Mouse (Mus musculus) layer of hippocampus, adult 2 months (tissue): Measurements from ENCODE around the gene Rnf144b. TPM values are rescaled to one million over a fixed set of nuclear protein-coding genes. Genes with fewer than 3 reads are reported as not detected.

Experiments
- DNase-seq, 2 experiments: peaks; one replicate each; pipeline ENCODE4 v3.0.0; 2022; ENCODE audit warnings: low spot score in 2 of 2
- H3K27ac ChIP-seq: fragments of 200-600 bp; 2 replicates; pipeline ENCODE4 v1.8.1; 2022
- H3K4me3 ChIP-seq: fragments of 200-600 bp; 2 replicates; pipeline ENCODE4 v1.8.1; 2022; ENCODE audit warnings: mild to moderate bottlenecking
- CTCF ChIP-seq: fragments of 200-600 bp; conservative IDR thresholded peaks from 2 replicates; pipeline ENCODE4 v1.8.1; 2022; ENCODE audit warnings: antibody characterized with exemption, mild to moderate bottlenecking, moderate library complexity
- total RNA-seq, 2 experiments: library from RNA; stranded (reverse); gene quantifications; 2 replicates each; pipeline ENCODE4 v1.2.3; 2021

Rnf144b gene
- total RNA-seq, 2 experiments from 2014 or later, result 11.4 to 11.6 TPM

DNA sequence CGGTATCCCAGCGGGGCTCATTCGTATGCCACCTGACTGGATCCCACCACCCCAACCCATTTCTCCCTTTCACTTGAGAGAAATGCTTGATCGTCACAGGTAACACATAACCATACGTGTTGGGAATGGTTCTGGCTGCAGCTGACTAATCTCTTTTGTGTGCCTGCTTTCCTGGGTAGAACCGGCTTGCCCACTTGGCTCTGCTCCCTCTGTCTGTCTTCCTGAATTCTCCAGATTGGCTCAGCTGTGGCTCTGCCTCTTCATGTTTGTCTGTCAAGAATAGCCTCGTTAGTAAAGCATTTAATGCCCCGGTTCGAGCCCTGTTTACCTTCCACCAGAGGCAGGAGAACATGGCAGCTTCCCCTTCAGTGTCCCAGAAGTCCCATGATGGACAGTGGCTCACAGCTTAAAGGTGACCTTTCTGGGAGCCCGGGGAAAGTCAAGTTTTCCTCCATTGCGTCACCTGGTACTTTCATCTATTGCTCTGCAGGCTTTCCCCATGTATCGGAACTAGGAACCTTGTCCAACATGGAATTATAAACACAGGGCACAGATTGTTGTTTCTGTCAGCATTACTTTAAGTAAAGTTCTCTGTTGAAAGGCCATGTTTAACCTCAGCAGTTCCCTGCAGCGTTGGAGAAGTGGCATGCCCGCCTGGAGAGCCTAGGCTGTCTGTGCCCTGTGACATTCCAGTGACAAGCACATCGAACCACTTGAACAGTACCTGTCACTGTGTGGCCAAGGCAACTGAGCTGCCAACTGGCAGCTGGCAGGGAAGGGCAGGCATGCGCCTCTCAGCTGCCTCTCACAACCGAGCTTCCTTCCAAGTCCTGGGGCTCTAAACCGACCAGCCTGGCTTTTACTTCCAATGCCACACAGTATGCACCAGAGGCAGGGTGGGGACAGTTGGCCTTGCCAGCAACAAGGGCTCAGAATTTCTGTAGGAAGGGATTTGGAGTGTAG lies 101.4 kb downstream of the Rnf144b start:
- no peak for DNase-seq
- no peak for TF ChIP-seq CTCF
- Histone ChIP-seq H3K4me3 (no peak overlapping the region), H3K27ac (peak overlapping the region; percentile 74)

DNA sequence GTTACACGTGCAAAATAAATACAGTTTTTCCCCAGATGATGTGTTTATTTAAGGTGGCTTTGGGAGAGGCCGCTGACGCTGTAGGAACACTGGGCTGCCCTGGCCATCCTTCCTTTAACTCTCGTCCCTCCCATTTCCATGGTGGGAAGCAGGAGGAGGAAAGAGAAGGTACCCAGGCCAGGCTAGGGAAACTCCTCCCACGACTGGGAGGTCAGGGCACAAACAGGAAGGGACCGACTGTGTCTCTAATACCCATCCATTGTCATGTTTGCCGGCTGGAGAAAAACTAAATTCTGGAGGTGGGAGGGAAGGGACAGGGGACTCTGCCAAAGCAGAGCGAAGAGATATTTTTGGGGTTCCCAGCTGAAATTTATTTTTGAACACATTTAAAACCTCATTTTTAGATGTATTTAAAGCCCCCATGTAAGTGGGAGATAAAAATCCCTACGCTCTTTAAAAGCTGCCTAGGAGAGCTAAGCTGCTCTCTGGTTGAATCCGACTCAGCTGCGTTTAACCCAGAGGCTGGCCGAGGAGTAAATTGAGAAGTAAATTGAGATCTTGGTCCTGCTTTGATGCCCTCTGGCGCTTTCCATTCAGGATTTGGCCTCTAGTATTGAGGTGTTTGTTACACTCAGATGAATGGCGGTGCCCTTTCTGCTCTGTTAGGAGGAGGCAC lies 102.3 kb downstream of the Rnf144b start:
- no peak for TF ChIP-seq CTCF
- peak overlapping the region; percentile 80 for H3K27ac ChIP-seq
- no peak overlapping the region for H3K4me3 ChIP-seq
- DNase-seq, result no peak

DNA sequence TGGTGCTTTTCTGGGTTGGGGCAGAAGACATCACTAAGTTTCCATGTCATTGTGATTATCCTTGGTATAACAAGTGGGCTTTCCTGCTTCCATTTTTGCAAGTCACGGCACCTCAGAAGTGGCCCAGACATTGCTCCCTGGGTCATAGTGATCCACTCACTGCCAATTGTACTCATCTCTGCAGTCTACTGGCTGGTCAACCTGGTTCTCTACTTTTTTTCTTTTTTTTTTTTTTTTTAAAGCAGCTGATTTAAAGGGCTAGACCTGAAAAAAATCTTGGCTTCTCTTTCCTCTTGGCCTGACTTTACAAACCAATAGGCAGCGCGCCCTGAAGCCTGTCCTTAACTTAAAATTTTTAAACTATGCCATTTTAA lies 102.9 kb downstream of the Rnf144b start:
- no peak for TF ChIP-seq CTCF
- H3K4me3 ChIP-seq, result no peak overlapping the region
- no peak for DNase-seq
- H3K27ac ChIP-seq, result peak overlapping the region; percentile 80

DNA sequence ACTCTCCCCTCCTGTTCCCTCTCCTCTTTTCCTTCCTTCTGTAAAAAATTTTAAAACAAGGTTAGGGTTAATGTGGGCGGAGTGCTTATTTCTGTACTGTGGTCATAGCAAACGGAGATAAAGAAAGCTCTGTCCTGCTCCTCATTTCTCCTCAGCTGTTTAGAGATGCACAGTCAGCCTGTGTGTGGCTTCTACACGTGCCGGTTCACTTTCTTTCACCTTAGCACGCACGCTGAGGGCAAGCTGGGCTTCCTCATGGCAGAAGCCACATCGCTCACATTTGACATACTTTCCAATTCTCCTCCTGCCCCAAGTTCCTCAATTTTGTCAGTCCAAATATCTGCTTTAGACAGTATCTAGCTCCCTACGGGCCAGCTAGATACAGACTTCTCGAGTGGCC lies 103.3 kb downstream of the Rnf144b start:
- TF ChIP-seq CTCF, result no peak
- no peak for DNase-seq
- Histone ChIP-seq H3K4me3 (no peak overlapping the region), H3K27ac (0 out of 2 replicates have a peak overlapping the region, but pooled peaks have one; percentile 80)

DNA sequence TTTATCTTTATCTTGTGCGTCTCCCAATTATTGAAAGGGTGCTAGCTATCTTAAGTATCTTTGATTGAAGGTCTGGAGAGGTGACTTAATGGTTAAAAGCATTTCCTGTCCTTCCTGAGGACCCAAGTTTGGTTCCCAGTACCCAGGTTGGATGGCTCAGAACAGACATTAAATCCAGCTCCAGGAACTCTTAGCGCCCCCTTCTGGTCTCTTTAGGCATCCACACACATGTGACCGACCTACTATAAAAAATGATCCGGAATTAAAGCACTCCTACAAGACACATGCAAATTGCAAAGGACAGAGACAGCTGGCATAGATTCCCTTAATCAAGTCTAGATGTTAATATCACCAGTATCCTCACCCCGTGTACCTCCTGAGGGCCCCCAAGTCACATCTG lies 104.1 kb downstream of the Rnf144b start:
- TF ChIP-seq CTCF, result peak; percentile 57
- Histone ChIP-seq H3K4me3 (no peak overlapping the region), H3K27ac (no peak overlapping the region)
- no peak for DNase-seq

DNA sequence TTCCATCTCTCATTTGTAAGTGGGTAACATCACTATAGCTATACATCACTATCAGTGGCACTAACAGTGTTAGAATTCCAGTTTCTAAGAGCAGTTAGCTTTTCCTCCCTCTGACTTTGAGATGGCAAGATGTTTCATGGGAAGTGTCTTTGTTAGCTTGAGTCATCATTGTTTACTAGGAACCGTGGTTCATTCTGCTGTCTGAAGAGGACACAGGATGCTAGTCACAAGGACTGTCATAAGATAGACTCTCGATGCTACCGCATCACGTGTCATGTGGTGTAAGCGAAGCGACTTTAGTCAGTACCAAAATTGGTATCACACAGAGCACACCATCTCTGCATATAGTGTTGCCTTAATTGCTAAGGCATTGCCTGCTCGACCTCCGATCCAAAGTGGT lies 105.7 kb downstream of the Rnf144b start:
- TF ChIP-seq CTCF, result no peak
- Histone ChIP-seq H3K27ac (no peak overlapping the region), H3K4me3 (no peak overlapping the region)
- no peak for DNase-seq

DNA sequence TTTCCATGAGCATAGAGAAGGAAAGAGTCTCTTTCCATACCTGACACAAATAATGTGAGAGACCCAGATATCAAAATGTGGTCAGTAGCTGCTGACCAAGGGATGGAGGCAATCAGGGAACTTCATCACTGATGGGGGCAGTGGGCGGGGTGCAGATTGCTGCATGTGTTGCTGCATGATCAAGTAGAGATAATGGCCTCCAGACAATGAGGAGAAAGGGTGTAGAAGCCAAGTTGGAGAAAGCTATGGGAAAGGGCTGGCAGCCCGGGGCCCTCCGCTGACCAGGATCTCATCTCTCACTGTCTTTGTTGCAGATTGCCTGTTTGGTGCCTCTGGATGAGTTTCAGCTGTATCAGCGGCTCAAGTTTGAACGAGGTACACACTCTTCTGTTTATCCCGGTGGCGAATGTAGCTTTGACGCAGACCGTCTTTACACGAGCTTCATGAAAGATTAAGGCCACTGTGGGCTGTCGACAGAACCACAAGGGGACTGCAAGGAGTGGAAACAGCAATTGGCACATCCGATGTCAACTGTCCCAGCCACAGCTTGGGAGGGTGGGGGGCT lies 106.3 kb downstream of the Rnf144b start:
- Histone ChIP-seq H3K4me3 (no peak overlapping the region), H3K27ac (no peak overlapping the region)
- TF ChIP-seq CTCF, result no peak
- DNase-seq, result no peak

DNA sequence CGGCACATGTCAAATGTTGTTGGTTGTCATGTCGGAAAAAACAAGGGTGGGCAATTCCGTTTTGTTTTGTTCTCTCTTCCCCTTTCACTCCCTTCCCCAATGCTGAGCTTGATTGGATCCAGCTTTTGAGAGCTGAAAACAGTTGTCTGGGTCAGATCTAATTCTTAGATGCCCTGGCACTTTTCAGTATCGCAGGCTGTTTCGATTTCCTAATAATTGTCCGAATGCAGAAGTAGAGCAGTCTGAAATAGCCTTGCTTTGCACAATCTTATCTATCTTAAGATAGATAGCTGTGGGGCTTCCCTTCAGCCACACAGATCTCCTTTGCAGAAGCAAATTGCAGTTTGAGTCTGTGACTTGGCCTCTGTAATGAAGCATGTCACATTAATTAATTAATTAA lies 109.7 kb downstream of the Rnf144b start:
- TF ChIP-seq CTCF, result no peak
- H3K27ac ChIP-seq, result no peak overlapping the region
- no peak for DNase-seq
- H3K4me3 ChIP-seq, result no peak overlapping the region

DNA sequence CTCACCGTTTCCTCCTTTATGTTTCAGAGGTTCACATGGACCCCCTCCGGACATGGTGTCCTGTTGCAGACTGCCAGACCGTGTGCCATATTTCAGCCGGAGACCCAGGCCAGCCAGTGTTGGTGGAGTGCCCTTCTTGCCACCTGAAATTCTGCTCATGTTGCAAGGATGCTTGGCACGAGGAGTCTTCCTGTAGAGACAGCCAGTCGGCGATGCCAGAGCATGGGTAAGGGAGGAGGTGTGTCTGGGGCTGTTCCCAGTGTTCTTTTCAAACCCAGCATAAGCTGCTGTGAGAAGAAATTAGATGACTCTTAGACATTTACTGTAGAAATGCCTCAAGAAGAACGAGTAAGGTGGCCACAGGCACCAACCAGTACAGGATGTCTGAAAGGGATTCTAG lies 114.9 kb downstream of the Rnf144b start:
- no peak for TF ChIP-seq CTCF
- no peak for DNase-seq
- no peak overlapping the region for H3K27ac ChIP-seq
- no peak overlapping the region for H3K4me3 ChIP-seq

DNA sequence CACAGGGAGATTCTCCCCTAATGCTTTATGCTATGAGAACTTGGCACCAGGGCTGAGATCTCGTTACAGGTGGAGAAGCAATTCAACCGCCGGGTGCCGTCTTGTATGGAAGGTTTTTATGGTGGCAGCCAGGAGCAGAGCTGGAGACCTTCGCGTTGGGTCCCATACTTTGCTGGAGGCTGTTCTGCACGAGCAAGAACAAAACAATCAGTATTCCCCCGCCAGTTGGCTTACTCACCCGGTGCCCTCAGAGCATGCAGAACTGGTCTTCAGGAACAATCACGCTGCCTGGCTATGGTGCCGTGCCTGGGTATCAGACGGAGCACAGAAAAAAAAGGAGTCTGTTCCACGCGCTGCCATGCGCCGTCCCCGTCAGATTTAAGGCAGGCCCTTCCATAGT lies 115.7 kb downstream of the Rnf144b start:
- no peak for DNase-seq
- no peak for TF ChIP-seq CTCF
- Histone ChIP-seq H3K27ac (no peak overlapping the region), H3K4me3 (no peak overlapping the region)

DNA sequence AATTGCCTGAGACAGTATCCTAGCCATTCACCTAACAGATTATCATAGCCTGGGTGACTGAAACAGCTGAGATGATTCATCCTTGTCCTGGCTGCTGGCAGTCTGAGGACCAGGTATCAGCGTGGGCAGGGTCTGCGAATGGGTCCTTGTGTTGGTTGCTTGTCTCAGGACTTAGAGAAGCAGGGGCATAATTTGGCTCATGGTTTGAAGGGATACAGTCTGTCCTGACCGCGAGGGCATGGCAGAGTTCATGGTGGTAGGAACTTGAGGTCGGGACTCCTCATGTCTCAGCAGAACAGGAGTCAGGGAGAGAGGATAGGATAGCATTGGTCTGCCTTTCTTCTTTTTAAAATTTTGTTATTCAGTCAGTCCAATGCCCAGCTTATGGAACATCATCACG lies 121.1 kb downstream of the Rnf144b start:
- no peak for TF ChIP-seq CTCF
- Histone ChIP-seq H3K27ac (peak overlapping the region; percentile 69), H3K4me3 (no peak overlapping the region)
- no peak for DNase-seq

DNA sequence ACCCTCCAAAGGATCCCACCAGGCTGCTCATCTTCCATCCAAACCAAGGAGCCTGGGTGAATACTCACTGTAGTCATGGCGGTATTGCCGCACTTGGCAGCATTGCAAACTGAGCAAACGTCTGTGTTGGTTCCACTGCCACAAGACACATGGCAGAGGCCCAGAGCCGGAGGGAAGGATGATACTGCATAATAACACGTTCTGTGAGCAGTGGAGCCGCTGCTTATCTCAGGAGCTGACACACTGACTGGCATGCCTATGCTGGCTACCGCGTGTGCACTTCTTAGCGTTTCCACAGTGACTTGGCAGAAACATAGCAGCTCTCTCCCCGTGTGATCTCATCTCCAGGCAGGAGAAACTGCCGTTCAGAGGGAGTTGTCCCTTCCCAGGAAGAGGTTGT lies 122.3 kb downstream of the Rnf144b start:
- H3K27ac ChIP-seq, result peak overlapping the region; percentile 69
- peak; percentile 55 to 79 for DNase-seq
- no peak for TF ChIP-seq CTCF

DNA sequence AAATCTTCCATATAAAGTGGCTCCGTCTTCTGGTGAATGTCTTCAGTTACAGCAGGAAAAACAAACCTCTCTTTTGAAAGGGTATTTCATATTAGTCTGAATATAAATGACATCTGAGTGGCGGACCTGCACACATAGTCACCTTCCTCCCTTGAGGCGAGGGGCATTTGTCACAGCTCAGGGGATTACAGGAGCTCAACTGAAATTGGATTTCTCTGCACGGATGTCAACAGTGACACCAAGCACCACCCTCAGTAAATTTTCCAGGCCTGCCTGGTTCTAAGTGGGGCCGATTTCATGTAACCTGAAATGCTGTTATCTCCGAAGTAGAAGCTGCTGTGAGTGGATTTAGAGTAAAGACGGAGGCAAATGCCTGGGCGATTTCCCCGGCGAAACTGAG lies 124.0 kb downstream of the Rnf144b start:
- H3K27ac ChIP-seq, result no peak overlapping the region
- H3K4me3 ChIP-seq, result no peak overlapping the region
- no peak for DNase-seq
- TF ChIP-seq CTCF, result peak; percentile 31; the same call in 1 of the 2 replicates

More for the DNA sequence above, 122.3 kb downstream of the Rnf144b start:
- H3K4me3 ChIP-seq, result no peak overlapping the region
